Mouse (Mus musculus) frontal cortex, postnatal 10 days (tissue): ENCODE measurements at regions not wholly inside any gene's neighbourhood (a gene's known extent, or its start where the extent isn't known, plus 50 kb on each side); places are given as distances from the start of the nearest gene placed in this dataset.

Source experiments
- DNase-seq, 2 experiments: peaks; one replicate each; pipeline ENCODE4 v3.0.0; 2022; ENCODE audit warnings: low spot score in 2 of 2, mixed read lengths in 1 of 2

- DNase-seq: peak in 1 of 2 experiments; percentile 5
These were observed 81.7 kb downstream of the Slc35b3 start for GRCm38 (mm10) chr13:38878718-38879669.

GRCm38 (mm10) chr13:38875923-38876322 is 84.8 kb downstream of the Slc35b3 start:
- DNase-seq: no peak

- no peak for DNase-seq
These were observed 96.7 kb downstream of the Slc35b3 start for GRCm38 (mm10) chr13:38864002-38864401.

- DNase-seq: no peak
These were observed 104.9 kb downstream of the Slc35b3 start for GRCm38 (mm10) chr13:38855742-38856141.

GRCm38 (mm10) chr13:38854986-38855385 is 105.7 kb downstream of the Slc35b3 start:
- no peak for DNase-seq

GRCm38 (mm10) chr13:38852868-38853267 is 107.8 kb downstream of the Slc35b3 start:
- no peak for DNase-seq

- no peak for DNase-seq
These were observed 108.9 kb downstream of the Slc35b3 start for GRCm38 (mm10) chr13:38851820-38852219.

GRCm38 (mm10) chr13:38838231-38838630 is 122.4 kb downstream of the Slc35b3 start:
- DNase-seq: no peak

GRCm38 (mm10) chr13:38825649-38826048 is 135.0 kb downstream of the Slc35b3 start:
- DNase-seq: no peak

- no peak for DNase-seq
These were observed 141.1 kb downstream of the Slc35b3 start for GRCm38 (mm10) chr13:38819526-38819925.

GRCm38 (mm10) chr13:38818781-38819180 is 141.9 kb downstream of the Slc35b3 start:
- DNase-seq: no peak

- no peak for DNase-seq
These were observed 144.4 kb downstream of the Slc35b3 start for GRCm38 (mm10) chr13:38816296-38816695.

GRCm38 (mm10) chr13:38815002-38815707 is 145.5 kb downstream of the Slc35b3 start:
- DNase-seq: no peak

- DNase-seq: no peak
These were observed 139.7 kb upstream of the Eef1e1 start for GRCm38 (mm10) chr13:38798514-38798913.

- DNase-seq: no peak
These were observed 134.6 kb upstream of the Eef1e1 start for GRCm38 (mm10) chr13:38793456-38793855.

- DNase-seq: no peak
These were observed 121.8 kb upstream of the Eef1e1 start for GRCm38 (mm10) chr13:38780630-38781010.

- no peak for DNase-seq
These were observed 121.2 kb upstream of the Eef1e1 start for GRCm38 (mm10) chr13:38779984-38780629.

- DNase-seq: no peak
These were observed 117.7 kb upstream of the Eef1e1 start for GRCm38 (mm10) chr13:38776546-38776945.

- DNase-seq: no peak
These were observed 114.1 kb upstream of the Eef1e1 start for GRCm38 (mm10) chr13:38772996-38773395.

- DNase-seq: peak in 1 of 2 experiments; percentile 14
These were observed 107.3 kb upstream of the Eef1e1 start for GRCm38 (mm10) chr13:38766133-38766532.

GRCm38 (mm10) chr13:38760261-38760660 is 101.4 kb upstream of the Eef1e1 start:
- DNase-seq: no peak

- no peak for DNase-seq
These were observed 97.9 kb upstream of the Eef1e1 start for GRCm38 (mm10) chr13:38756629-38757227.
